Mouse (Mus musculus) lung, embryonic 16.5 days (tissue): ENCODE results near the gene Ssr2. TPM values are rescaled to one million over a fixed set of nuclear protein-coding genes. Genes with fewer than 3 reads are reported as not detected.

ENCODE experiments used
- ATAC-seq: fragments of 200-750 bp; cut with Nextera tagmentation; 2 replicates; pipeline ENCODE4 v1.8.0; 2017; ENCODE audit warnings: low read depth, mild to moderate bottlenecking, moderate library complexity
- H3K27ac ChIP-seq: fragments of 300-500 bp; sonication (generic); 2 replicates; pipeline ENCODE4 v1.5.1; 2014; ENCODE audit warnings: mild to moderate bottlenecking, control low read depth, low read length
- H3K27me3 ChIP-seq: fragments of 300-500 bp; sonication (generic); 2 replicates; pipeline ENCODE4 v1.6.1; 2014; ENCODE audit warnings: low read depth, low read length, mixed read lengths; ENCODE audit not compliant: control insufficient read depth, insufficient read depth
- H3K36me3 ChIP-seq: fragments of 300-500 bp; sonication (generic); 2 replicates; pipeline ENCODE4 v1.6.1; 2014; ENCODE audit warnings: low read length; ENCODE audit not compliant: control insufficient read depth, insufficient read depth
- H3K4me1 ChIP-seq: fragments of 300-500 bp; sonication (generic); replicated peaks from 2 replicates; pipeline ENCODE4 v1.6.1; 2014; ENCODE audit warnings: low read length, mixed read lengths; ENCODE audit not compliant: control insufficient read depth, insufficient read depth
- H3K4me2 ChIP-seq: fragments of 300-500 bp; sonication (generic); 2 replicates; pipeline ENCODE4 v1.6.1; 2014; ENCODE audit warnings: low read depth, low read length, control low read depth
- H3K4me3 ChIP-seq: fragments of 300-500 bp; sonication (generic); 2 replicates; pipeline ENCODE4 v1.5.1; 2014; ENCODE audit warnings: mild to moderate bottlenecking, low read length, control low read depth
- H3K9ac ChIP-seq: fragments of 300-500 bp; sonication (generic); 2 replicates; pipeline ENCODE4 v1.6.1; 2014; ENCODE audit warnings: low read length, control low read depth
- H3K9me3 ChIP-seq: fragments of 300-500 bp; sonication (generic); 2 replicates; pipeline ENCODE4 v1.6.1; 2016; ENCODE audit warnings: low read length; ENCODE audit not compliant: control insufficient read depth
- WGBS: fragments of 180-500 bp; shearing (Covaris S2); extraction: QIAGEN DNeasy Blood & Tissue Kit; methylation state at CpG from one replicate; pipeline ENCODE4 v1.1.7; 2014; 5-methylcytosine and 5-hydroxymethylcytosine counted together
- polyA plus RNA-seq: library from polyadenylated mRNA; unstranded; fragments of >200 nt; fragmentation: Nextera tagmentation; extraction: Ambion mirVana; gene quantifications from 2 replicates; pipeline ENCODE4 v1.2.1, GENCODE M21; 2015

Gene Ssr2
- polyA plus RNA-seq, 1 experiment from 2014 or later, result 367 TPM

DNA sequence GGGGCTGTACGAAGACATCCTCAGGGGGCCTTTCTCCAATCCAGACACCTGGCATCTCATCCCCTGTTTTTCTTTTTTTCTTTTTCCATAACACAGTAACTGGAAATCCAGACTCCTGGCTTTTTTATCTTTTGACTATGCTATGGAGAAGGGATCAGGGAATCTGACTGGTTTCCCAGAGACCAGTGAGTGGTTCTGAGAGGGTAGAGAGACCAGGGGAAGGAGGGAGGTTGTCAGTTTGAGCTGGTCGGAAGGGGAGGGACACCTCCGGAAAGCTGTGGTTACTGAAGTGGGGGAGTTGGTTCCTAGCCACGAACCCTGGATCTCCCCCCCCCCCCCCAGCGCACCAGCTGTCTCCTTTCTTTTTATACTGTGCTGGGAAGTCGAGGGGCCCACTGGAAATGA is 47.3 kb downstream of the Ssr2 start:
- H3K9ac ChIP-seq, result peak overlapping the region; percentile 98
- 0% methylated on average over 5 of the region's 6 CpGs for WGBS
- peak overlapping the region; percentile 89 for H3K4me3 ChIP-seq
- peak overlapping the region; percentile 74 for H3K4me2 ChIP-seq
- no peaks in the 10 kb centered on the region for H3K27me3 ChIP-seq
- no peaks in the 10 kb centered on the region for H3K9me3 ChIP-seq
- H3K4me1 ChIP-seq, result peaks cover 52% of the 10 kb centered on the region
- no peaks in the 10 kb centered on the region; the same call in 1 of the 2 replicates for H3K36me3 ChIP-seq
- H3K27ac ChIP-seq, result peak overlapping the region; percentile 99
- peak; percentile 48 for ATAC-seq

- Histone ChIP-seq H3K9me3 (no peaks in the 10 kb centered on the region), H3K4me3 (peak overlapping the region; percentile 89), H3K27ac (peak overlapping the region; percentile 99), H3K27me3 (no peaks in the 10 kb centered on the region), H3K4me1 (peaks cover 56% of the 10 kb centered on the region), H3K9ac (peak overlapping the region; percentile 98), H3K4me2 (peak overlapping the region; percentile 74), H3K36me3 (no peaks in the 10 kb centered on the region; the same call in 1 of the 2 replicates)
- no peak for ATAC-seq
- WGBS, result under 1% methylated on average over 15 of the region's 15 CpGs
Measured at GRCm38 (mm10) chr3:88623346-88624135, 47.9 kb downstream of the Ssr2 start.

GRCm38 (mm10) chr3:88624324-88624723 is 48.6 kb downstream of the Ssr2 start:
- Histone ChIP-seq H3K27me3 (no peaks in the 10 kb centered on the region), H3K36me3 (no peaks in the 10 kb centered on the region; the same call in 1 of the 2 replicates), H3K9ac (peak overlapping the region; percentile 98), H3K27ac (peak overlapping the region; percentile 99), H3K9me3 (no peaks in the 10 kb centered on the region), H3K4me1 (peaks cover 60% of the 10 kb centered on the region), H3K4me3 (peak overlapping the region; percentile 89), H3K4me2 (peak overlapping the region; percentile 74)
- no peak for ATAC-seq
- WGBS, result 11% methylated on average over 4 of the region's 4 CpGs

DNA sequence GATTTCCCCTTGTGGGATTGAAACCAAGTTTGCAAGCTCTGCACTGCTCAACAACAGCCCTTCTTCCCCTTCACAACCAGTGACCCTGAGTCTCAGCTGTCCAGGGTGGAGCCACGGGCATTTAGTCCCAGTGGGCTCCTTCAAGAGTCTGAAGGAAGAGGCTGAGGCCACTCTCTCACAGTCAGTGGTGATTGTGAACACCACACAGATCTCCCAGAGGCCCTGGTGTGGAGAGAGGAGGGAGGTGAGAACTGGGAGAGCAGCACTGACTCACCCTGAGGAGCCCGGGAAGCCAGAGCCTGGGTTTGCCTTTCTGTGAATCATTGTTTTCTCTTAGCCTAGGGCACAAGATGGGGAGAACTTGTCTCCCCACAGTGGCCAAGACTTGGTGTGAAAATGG is 49.3 kb downstream of the Ssr2 start:
- Histone ChIP-seq H3K4me1 (peaks cover 61% of the 10 kb centered on the region), H3K9ac (peak overlapping the region; percentile 98), H3K9me3 (no peaks in the 10 kb centered on the region), H3K36me3 (peaks cover 5% of the 10 kb centered on the region), H3K27ac (peak overlapping the region; percentile 99), H3K4me2 (peak overlapping the region; percentile 74), H3K27me3 (no peaks in the 10 kb centered on the region), H3K4me3 (peak overlapping the region; percentile 89; the same call in 1 of the 2 replicates)
- WGBS, result 27% methylated on average over 2 of the region's 2 CpGs
- ATAC-seq, result no peak

GRCm38 (mm10) chr3:88625531-88625930 is 49.9 kb downstream of the Ssr2 start:
- peaks cover 9% of the 10 kb centered on the region for H3K36me3 ChIP-seq
- H3K4me2 ChIP-seq, result no peak overlapping the region
- H3K4me1 ChIP-seq, result peaks cover 61% of the 10 kb centered on the region
- H3K9ac ChIP-seq, result no peak overlapping the region; the same call in none of the 2 replicates
- no peak overlapping the region for H3K27ac ChIP-seq
- no peaks in the 10 kb centered on the region for H3K27me3 ChIP-seq
- WGBS, result 85% methylated on average over 7 of the region's 7 CpGs
- no peak for ATAC-seq
- H3K4me3 ChIP-seq, result no peak overlapping the region
- no peaks in the 10 kb centered on the region for H3K9me3 ChIP-seq

GRCm38 (mm10) chr3:88626316-88626715 is 50.6 kb downstream of the Ssr2 start:
- no peak for ATAC-seq
- H3K27me3 ChIP-seq, result no peaks in the 10 kb centered on the region
- H3K27ac ChIP-seq, result no peak overlapping the region
- H3K9ac ChIP-seq, result peak overlapping the region; percentile 46; the same call in 1 of the 2 replicates
- WGBS, result 66% methylated on average over 7 of the region's 7 CpGs
- H3K4me2 ChIP-seq, result no peak overlapping the region
- H3K9me3 ChIP-seq, result no peaks in the 10 kb centered on the region
- peaks cover 14% of the 10 kb centered on the region for H3K36me3 ChIP-seq
- peaks cover 65% of the 10 kb centered on the region for H3K4me1 ChIP-seq
- no peak overlapping the region for H3K4me3 ChIP-seq

- 42% methylated on average over 4 of the region's 4 CpGs for WGBS
- Histone ChIP-seq H3K27ac (no peak overlapping the region), H3K4me1 (peaks cover 72% of the 10 kb centered on the region), H3K9ac (no peak overlapping the region), H3K27me3 (no peaks in the 10 kb centered on the region), H3K4me2 (no peak overlapping the region), H3K4me3 (no peak overlapping the region), H3K9me3 (no peaks in the 10 kb centered on the region), H3K36me3 (peaks cover 22% of the 10 kb centered on the region)
- ATAC-seq, result no peak
Measured at GRCm38 (mm10) chr3:88627114-88627513, 51.4 kb downstream of the Ssr2 start.

DNA sequence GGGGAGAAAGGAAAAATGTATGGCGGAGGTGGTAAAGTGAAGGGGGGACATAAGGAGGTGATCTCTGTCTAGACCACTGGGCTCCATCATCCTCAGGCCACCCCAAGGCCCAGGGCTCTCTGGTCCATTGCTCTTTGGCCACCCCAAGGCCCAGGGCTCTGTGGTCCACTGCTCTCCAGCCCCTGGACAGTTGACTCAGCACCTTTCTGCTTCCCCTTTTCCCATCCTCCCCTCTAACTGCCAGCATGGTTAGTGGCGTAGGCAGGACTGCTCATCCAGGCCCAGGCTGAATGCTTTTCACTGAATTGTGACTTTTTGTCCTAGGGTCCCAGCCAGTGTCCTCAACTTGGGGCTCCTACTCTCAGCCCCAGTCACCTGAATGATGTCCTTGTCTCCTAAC is 51.9 kb downstream of the Ssr2 start:
- H3K4me2 ChIP-seq, result no peak overlapping the region
- no peak overlapping the region for H3K4me3 ChIP-seq
- H3K4me1 ChIP-seq, result peaks cover 72% of the 10 kb centered on the region
- no peak for ATAC-seq
- H3K27ac ChIP-seq, result no peak overlapping the region
- no peak overlapping the region for H3K9ac ChIP-seq
- H3K36me3 ChIP-seq, result peaks cover 26% of the 10 kb centered on the region
- no peaks in the 10 kb centered on the region for H3K27me3 ChIP-seq
- H3K9me3 ChIP-seq, result no peaks in the 10 kb centered on the region
- 88% methylated on average over 2 of the region's 2 CpGs for WGBS

DNA sequence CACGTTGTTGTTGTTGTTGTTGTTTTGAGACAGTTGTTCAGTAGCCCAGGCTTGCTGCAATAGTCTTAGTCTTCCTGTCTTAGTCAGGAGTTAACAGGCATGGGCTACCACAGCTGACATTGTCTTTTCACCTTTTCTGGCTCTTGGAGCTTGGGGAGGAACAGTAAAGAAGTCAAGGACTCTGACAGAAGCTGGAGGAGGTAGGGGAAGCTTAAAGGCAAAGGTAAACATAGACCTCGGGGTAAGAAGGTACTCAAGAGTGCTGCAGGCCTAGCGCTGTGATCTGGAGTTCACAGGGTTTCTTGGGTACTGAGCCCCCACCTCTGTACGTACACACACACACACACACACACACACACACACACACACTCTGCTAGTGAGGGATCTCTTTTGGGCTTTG is 53.1 kb downstream of the Ssr2 start:
- Histone ChIP-seq H3K9ac (no peak overlapping the region), H3K27ac (peak overlapping the region; percentile 19), H3K36me3 (peaks cover 37% of the 10 kb centered on the region), H3K27me3 (no peaks in the 10 kb centered on the region), H3K4me3 (no peak overlapping the region), H3K9me3 (no peaks in the 10 kb centered on the region), H3K4me1 (peaks cover 69% of the 10 kb centered on the region), H3K4me2 (no peak overlapping the region)
- WGBS, result 45% methylated on average over 4 of the region's 4 CpGs
- ATAC-seq, result peak; percentile 55
